Mouse (Mus musculus) testis, adult 2 months (tissue): ENCODE data around the gene Cfap54.

Experiments
- CTCF ChIP-seq: fragments of 200-500 bp; IDR thresholded peaks from 2 replicates; pipeline ENCODE4 v1.5.1; 2012; ENCODE audit warnings: low read depth, mild to moderate bottlenecking, inconsistent platforms, low read length, moderate library complexity; ENCODE audit not compliant: control insufficient read depth, insufficient read depth, insufficient replicate concordance
- POLR2A ChIP-seq: fragments of 200-500 bp; IDR thresholded peaks from 2 replicates; pipeline ENCODE4 v1.6.1; 2012; ENCODE audit warnings: low read depth, mild to moderate bottlenecking, inconsistent platforms, low read length, moderate library complexity; ENCODE audit not compliant: control insufficient read depth

DNA sequence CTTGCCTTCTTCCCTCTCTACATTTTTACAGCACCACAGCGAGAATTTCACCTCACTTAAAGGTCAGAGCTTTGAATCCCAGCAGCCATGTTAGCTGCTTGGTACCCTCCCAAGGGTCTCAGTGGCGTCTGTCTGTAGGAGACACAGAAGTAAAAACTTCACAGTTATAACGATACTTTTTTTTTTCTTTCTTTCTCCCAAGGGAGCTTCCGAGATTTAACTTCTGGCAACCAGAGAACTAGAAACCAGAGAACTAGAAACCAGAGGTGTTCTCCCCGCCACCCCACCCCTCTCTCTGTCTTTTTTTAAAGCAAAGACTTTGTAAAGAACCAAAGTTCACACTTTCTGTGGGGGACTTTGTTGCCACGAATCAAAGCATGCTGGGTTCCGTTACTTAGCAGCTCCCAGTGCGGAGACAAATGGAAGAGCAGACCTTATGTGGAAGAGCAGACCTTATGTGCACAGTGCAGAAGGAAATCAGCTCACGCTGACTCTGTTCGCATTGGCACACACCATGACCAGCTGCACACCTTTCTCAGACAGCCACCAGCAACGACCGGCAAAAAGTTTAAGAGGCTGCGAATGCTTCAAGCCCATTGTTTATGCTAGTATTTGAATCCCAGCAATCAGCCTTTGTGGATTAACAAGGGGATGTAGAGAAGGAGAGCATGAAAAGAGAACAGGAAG lies 292.9 kb downstream of the Cfap54 start:
- no peak for TF ChIP-seq CTCF
- TF ChIP-seq POLR2A: no peak
